Mouse (Mus musculus): ENCODE measurements at regions not wholly inside any gene's neighbourhood (a gene's known extent, or its start where the extent isn't known, plus 50 kb on each side); places are given as distances from the start of the nearest gene placed in this dataset.

- no peak for DNase-seq (ENCODE audit: low spot score)
Observed at GRCm38 (mm10) chr12:54316066-54316567, 112.5 kb upstream of the Egln3 start.

- no peak for DNase-seq (ENCODE audit: low spot score)
Observed at GRCm38 (mm10) chr12:54314153-54314552, 110.5 kb upstream of the Egln3 start.

GRCm38 (mm10) chr12:54313211-54313845 lies 109.7 kb upstream of the Egln3 start:
- DNase-seq (ENCODE audit: low spot score), result peak; percentile 49

GRCm38 (mm10) chr12:54312522-54313210 lies 109.0 kb upstream of the Egln3 start:
- no peak for DNase-seq (ENCODE audit: low spot score)

GRCm38 (mm10) chr12:54311896-54312521 lies 108.3 kb upstream of the Egln3 start:
- no peak for DNase-seq (ENCODE audit: low spot score)

GRCm38 (mm10) chr12:54309874-54310273 lies 106.2 kb upstream of the Egln3 start:
- no peak for DNase-seq (ENCODE audit: low spot score)

- DNase-seq (ENCODE audit: low spot score), result no peak
Observed at GRCm38 (mm10) chr12:54309219-54309618, 105.6 kb upstream of the Egln3 start.

GRCm38 (mm10) chr12:54305135-54305630 lies 101.5 kb upstream of the Egln3 start:
- DNase-seq (ENCODE audit: low spot score), result no peak

- no peak for DNase-seq (ENCODE audit: low spot score)
Observed at GRCm38 (mm10) chr12:54303746-54304145, 100.1 kb upstream of the Egln3 start.

- no peak for DNase-seq (ENCODE audit: low spot score)
Observed at GRCm38 (mm10) chr12:54299506-54299905, 95.8 kb upstream of the Egln3 start.

GRCm38 (mm10) chr12:54293248-54293647 lies 89.6 kb upstream of the Egln3 start:
- no peak for DNase-seq (ENCODE audit: low spot score)

- DNase-seq (ENCODE audit: low spot score), result no peak
Observed at GRCm38 (mm10) chr12:54290311-54290710, 86.7 kb upstream of the Egln3 start.

GRCm38 (mm10) chr12:54288747-54289146 lies 85.1 kb upstream of the Egln3 start:
- DNase-seq (ENCODE audit: low spot score), result no peak

GRCm38 (mm10) chr12:54288041-54288502 lies 84.4 kb upstream of the Egln3 start:
- DNase-seq (ENCODE audit: low spot score), result no peak

GRCm38 (mm10) chr12:54286911-54287819 lies 83.5 kb upstream of the Egln3 start:
- peak; percentile 75 for DNase-seq (ENCODE audit: low spot score)

- no peak for DNase-seq (ENCODE audit: low spot score)
Observed at GRCm38 (mm10) chr12:54283646-54284045, 80.0 kb upstream of the Egln3 start.

- DNase-seq (ENCODE audit: low spot score), result no peak
Observed at GRCm38 (mm10) chr12:54283011-54283410, 79.4 kb upstream of the Egln3 start.

GRCm38 (mm10) chr12:54282281-54282921 lies 78.7 kb upstream of the Egln3 start:
- no peak for DNase-seq (ENCODE audit: low spot score)

GRCm38 (mm10) chr12:54280457-54280856 lies 76.8 kb upstream of the Egln3 start:
- no peak for DNase-seq (ENCODE audit: low spot score)

- no peak for DNase-seq (ENCODE audit: low spot score)
Observed at GRCm38 (mm10) chr12:54280001-54280400, 76.3 kb upstream of the Egln3 start.

GRCm38 (mm10) chr12:54276978-54277537 lies 73.4 kb upstream of the Egln3 start:
- DNase-seq (ENCODE audit: low spot score), result no peak

All from MN1 (cell line).